Mouse (Mus musculus): ENCODE data around the gene Olfr1396.

DNA sequence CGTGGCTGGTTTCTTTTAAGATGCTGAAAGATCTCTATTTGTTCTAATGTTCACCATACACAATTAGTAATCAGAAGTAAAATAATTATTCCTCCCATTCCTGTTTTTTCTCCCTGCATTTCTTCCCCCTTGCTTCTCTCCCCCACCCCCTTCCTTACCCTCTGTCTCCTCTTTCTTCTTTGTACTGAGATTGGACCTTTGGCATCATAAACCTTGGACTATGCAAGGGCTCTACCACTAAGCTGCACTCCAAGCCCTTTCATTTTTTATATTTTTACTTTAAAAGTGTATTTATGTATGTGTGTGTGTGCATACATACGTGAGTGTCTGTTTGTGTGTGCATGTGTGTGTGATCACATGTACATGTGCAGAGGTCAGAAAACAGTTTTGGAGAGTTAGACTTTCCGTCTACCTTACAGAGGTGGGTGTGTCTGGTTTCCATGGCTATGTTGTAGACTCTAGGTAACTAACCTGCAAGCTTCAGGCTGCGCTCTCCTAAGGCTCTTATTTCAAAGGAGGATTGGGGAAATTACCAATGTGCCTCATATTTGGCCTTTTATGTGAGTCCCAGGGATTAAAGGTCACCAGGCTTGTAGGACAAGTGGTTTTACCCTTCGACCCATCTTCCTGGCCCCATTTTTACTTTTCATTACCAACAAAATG, 25.6 kb downstream of the Olfr1396 start:
- TF ChIP-seq CTCF (IDR thresholded peaks at IDR 0.05; ENCODE audit: control insufficient read depth, insufficient read depth, low read length) (no peak), POLR2A (IDR thresholded peaks at IDR 0.05; ENCODE audit: borderline replicate concordance, control insufficient read depth, low read depth, low read length) (no peak)

All from bone marrow, adult 2 months (tissue).